Mouse (Mus musculus): ENCODE measurements around the gene Sdk2.

- no peak for TF ChIP-seq CTCF (IDR thresholded peaks at IDR 0.05; ENCODE audit: low read depth, low read length)
- TF ChIP-seq GATA1 (IDR thresholded peaks at IDR 0.05; ENCODE audit: borderline replicate concordance, low read length): no peak
- TF ChIP-seq POLR2AphosphoS5 (IDR thresholded peaks at IDR 0.05; ENCODE audit: insufficient replicate concordance, low read depth, low read length): no peak
Observed at GRCm38 (mm10) chr11:113805974-113806373, 260.9 kb downstream of the Sdk2 start.

All from G1E (cell line).